Mouse (Mus musculus) myocyte (in vitro differentiated cells): ENCODE measurements around the gene Calhm1. TPM values are rescaled to one million over a fixed set of nuclear protein-coding genes. Genes with fewer than 3 reads are reported as not detected.

Source experiments
- H3K27me3 ChIP-seq: one replicate; pipeline ENCODE4 v1.6.1; 2011; ENCODE audit not compliant: control insufficient read depth, insufficient read depth, insufficient read length
- H3K36me3 ChIP-seq: one replicate; pipeline ENCODE4 v1.6.1; 2011; ENCODE audit not compliant: control insufficient read depth, insufficient read depth
- H3K4me2 ChIP-seq: one replicate; pipeline ENCODE4 v1.6.1; 2011; ENCODE audit warnings: low read depth, control low read depth
- H3K4me3 ChIP-seq: one replicate; pipeline ENCODE4 v1.5.1; 2011; ENCODE audit warnings: mild to moderate bottlenecking, control low read depth, moderate library complexity
- H3K79me2 ChIP-seq: one replicate; pipeline ENCODE4 v1.6.1; 2011; ENCODE audit not compliant: control insufficient read depth, insufficient read depth
- H3ac ChIP-seq: one replicate; pipeline ENCODE4 v1.6.1; 2011; ENCODE audit not compliant: control insufficient read depth, insufficient read length
- CEBPB ChIP-seq: IDR thresholded peaks from 2 replicates; pipeline ENCODE4 v1.6.1; 2011; ENCODE audit warnings: mild to moderate bottlenecking, moderate library complexity; ENCODE audit not compliant: poor library complexity, insufficient read depth, severe bottlenecking
- E2F4 ChIP-seq: IDR thresholded peaks from one replicate; pipeline ENCODE4 v1.6.1; 2011; ENCODE audit warnings: mild to moderate bottlenecking, control low read depth, moderate library complexity; ENCODE audit not compliant: insufficient read depth
- MAX ChIP-seq: IDR thresholded peaks from one replicate; pipeline ENCODE4 v1.6.1; 2011; ENCODE audit warnings: low read depth, mild to moderate bottlenecking, control low read depth
- MYOD1 ChIP-seq, 3 experiments: IDR thresholded peaks; one replicate each; pipeline ENCODE4 v1.6.1; 2011; ENCODE audit warnings: control low read depth in 2 of 3, low read depth in 2 of 3, mild to moderate bottlenecking in 2 of 3, moderate library complexity in 1 of 3; ENCODE audit not compliant: insufficient read length in 2 of 3, control insufficient read depth in 1 of 3
- MYOG ChIP-seq, 3 experiments: IDR thresholded peaks; one replicate each; pipeline ENCODE4 v1.6.1; 2011; ENCODE audit warnings: control low read depth in 2 of 3, low read depth in 2 of 3, mild to moderate bottlenecking in 2 of 3; ENCODE audit not compliant: insufficient read length in 2 of 3, control insufficient read depth in 1 of 3, insufficient read depth in 1 of 3
- POLR2A ChIP-seq: IDR thresholded peaks from one replicate; pipeline ENCODE4 v1.6.1; 2011; ENCODE audit warnings: low read depth, mild to moderate bottlenecking, control low read depth, moderate library complexity; ENCODE audit not compliant: insufficient read length
- POLR2AphosphoS2 ChIP-seq: IDR thresholded peaks from one replicate; pipeline ENCODE4 v1.6.1; 2011; ENCODE audit warnings: low read depth, control low read depth; ENCODE audit not compliant: insufficient read length
- REST ChIP-seq: IDR thresholded peaks from one replicate; pipeline ENCODE4 v1.6.1; 2011; ENCODE audit warnings: mild to moderate bottlenecking, control low read depth, moderate library complexity; ENCODE audit not compliant: insufficient read depth, insufficient read length
- SRF ChIP-seq: IDR thresholded peaks from one replicate; pipeline ENCODE4 v1.6.1; 2011; ENCODE audit warnings: low read depth; ENCODE audit not compliant: control insufficient read depth, insufficient read length
- TCF12 ChIP-seq: IDR thresholded peaks from one replicate; pipeline ENCODE4 v1.6.1; 2011; ENCODE audit warnings: mild to moderate bottlenecking, control low read depth; ENCODE audit not compliant: poor library complexity, insufficient read depth, severe bottlenecking
- TCF3 ChIP-seq: IDR thresholded peaks from one replicate; pipeline ENCODE4 v1.6.1; 2011; ENCODE audit warnings: low read depth, control low read depth; ENCODE audit not compliant: insufficient read length
- USF1 ChIP-seq: IDR thresholded peaks from one replicate; pipeline ENCODE4 v1.6.1; 2011; ENCODE audit warnings: low read depth, mild to moderate bottlenecking, control low read depth, moderate library complexity
- polyA plus RNA-seq: library from polyadenylated mRNA; unstranded; fragments of >200 nt; fragmentation: generic; extraction: Trizol; gene quantifications from one replicate; pipeline ENCODE4 v1.2.1, GENCODE M21; 2012; ENCODE audit warnings: missing spikeins

Gene Calhm1
- polyA plus RNA-seq, 1 experiment: not detected

DNA sequence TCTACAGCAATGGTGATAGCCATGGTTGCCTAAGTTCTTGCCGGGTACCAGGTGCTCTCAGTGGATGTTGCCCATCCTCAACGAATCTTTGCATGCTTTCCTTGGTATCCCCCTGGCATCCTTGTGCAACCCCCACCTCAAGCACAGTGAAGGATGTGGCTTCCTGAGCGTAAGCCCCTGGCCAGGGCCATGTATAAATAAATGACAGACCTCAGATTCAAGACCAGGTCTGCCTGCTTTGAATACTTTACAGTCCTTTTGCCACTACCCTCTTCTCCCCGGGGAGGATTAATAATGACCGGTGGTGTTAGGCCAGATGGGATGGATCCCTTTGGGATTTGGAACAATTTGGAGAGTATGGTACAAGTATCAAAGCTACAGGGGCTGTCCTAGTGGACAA is 7.9 kb downstream of the Calhm1 start:
- Histone ChIP-seq H3ac (no peak overlapping the region), H3K4me2 (peak overlapping the region; percentile 39), H3K79me2 (no peaks in the 10 kb centered on the region), H3K4me3 (no peak overlapping the region), H3K36me3 (no peaks in the 10 kb centered on the region), H3K27me3 (no peaks in the 10 kb centered on the region)
- TF ChIP-seq E2F4: no peak
- no peak for TF ChIP-seq MAX
- TF ChIP-seq MYOD1 (IDR thresholded peaks at IDR 0.05; ENCODE audit: control insufficient read depth in 1 of 3, insufficient read length in 2 of 3, low read depth in 2 of 3): no peak

DNA sequence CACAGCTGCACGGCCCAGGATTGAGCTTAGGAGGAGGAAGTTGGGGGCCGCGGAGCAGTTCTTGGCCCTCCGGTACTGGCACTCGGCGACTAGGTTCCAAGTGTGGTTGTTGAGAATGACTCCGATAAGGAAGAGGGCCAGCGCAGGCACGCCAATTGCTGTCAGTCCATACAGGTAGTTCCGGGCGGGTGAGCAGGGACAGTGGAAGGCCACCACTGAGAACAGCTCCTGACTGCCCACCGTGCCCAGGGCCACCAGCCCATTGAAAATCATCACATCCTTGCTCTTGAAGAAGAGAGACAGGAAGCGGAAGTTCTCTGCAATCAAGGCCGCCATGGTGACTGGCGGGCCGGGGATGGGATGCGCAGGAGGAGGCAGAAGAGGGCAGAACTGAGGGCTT is 8.5 kb downstream of the Calhm1 start:
- Histone ChIP-seq H3K27me3 (no peaks in the 10 kb centered on the region), H3K79me2 (no peaks in the 10 kb centered on the region), H3K36me3 (no peaks in the 10 kb centered on the region), H3K4me2 (no peak overlapping the region), H3K4me3 (no peak overlapping the region), H3ac (no peak overlapping the region)
- TF ChIP-seq TCF3 (no peak), POLR2A (no peak), E2F4 (no peak), MAX (no peak), POLR2AphosphoS2 (no peak), MYOD1 (IDR thresholded peaks at IDR 0.05; ENCODE audit: control insufficient read depth in 1 of 3, insufficient read length in 2 of 3, low read depth in 2 of 3) (no peak), MYOG (IDR thresholded peaks at IDR 0.05; ENCODE audit: control insufficient read depth in 1 of 3, insufficient read depth in 1 of 3, insufficient read length in 2 of 3, low read depth in 2 of 3) (no peak), USF1 (no peak), REST (no peak), CEBPB (no peak), TCF12 (no peak), SRF (no peak)

DNA sequence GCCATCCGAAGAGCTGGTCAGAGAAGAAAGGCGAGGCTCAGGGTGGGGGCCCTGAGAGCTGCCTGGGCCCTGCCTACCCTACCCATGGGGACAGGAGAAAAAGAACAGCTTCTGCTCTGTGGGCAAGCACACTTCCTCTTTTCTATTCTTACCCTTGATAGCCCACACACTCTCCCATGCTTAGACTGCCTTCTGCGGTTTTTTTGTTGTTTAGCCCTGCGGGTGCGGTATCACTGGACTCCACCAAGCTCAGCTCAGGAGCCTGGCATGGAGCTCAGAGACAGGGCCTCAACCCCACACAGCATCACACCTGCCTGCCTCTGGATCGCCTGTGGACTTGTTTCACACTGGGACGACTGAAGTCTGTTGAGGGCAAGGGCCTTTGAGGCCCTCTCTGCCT is 10.9 kb downstream of the Calhm1 start:
- Histone ChIP-seq H3K4me3 (no peak overlapping the region), H3K79me2 (no peaks in the 10 kb centered on the region), H3K4me2 (no peak overlapping the region), H3K36me3 (peaks cover 18% of the 10 kb centered on the region), H3ac (no peak overlapping the region), H3K27me3 (no peaks in the 10 kb centered on the region)
- TF ChIP-seq CEBPB: no peak
- TF ChIP-seq USF1: no peak
- TF ChIP-seq E2F4: no peak
- TF ChIP-seq MAX: no peak
- TF ChIP-seq MYOG (IDR thresholded peaks at IDR 0.05; ENCODE audit: control insufficient read depth in 1 of 3, insufficient read depth in 1 of 3, insufficient read length in 2 of 3, low read depth in 2 of 3): no peak
- no peak for TF ChIP-seq POLR2AphosphoS2
- no peak for TF ChIP-seq POLR2A
- TF ChIP-seq SRF: no peak
- no peak for TF ChIP-seq TCF3
- TF ChIP-seq TCF12: no peak

DNA sequence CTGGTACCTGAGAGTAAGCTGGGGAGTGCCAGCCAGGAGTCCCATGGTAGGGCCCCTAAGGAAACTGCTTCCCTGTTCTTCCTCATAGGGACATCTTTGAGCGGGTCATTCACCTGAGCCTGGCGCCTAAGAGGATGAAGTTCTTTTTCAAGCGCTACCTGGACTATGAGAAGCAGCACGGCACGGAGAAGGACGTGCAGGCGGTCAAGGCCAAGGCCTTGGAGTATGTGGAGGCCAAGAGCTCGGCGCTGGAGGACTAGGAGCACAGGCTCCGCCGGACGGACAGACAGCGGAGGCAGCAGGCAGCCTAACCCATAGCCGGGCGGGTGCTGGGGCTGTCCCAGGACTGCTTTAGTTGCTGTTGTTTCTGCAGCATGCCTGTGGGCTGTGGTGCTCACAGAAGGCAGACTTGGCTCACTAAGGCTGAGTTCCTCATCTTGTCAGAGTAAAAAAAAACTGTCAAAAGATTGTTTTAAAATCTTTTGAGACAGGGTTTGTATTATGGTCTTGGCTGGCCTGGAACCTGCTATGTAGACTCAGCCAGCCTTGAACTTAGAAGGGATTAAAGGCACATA is 13.4 kb downstream of the Calhm1 start:
- no peak overlapping the region for H3K4me3 ChIP-seq
- peaks cover 29% of the 10 kb centered on the region for H3K36me3 ChIP-seq
- no peaks in the 10 kb centered on the region for H3K79me2 ChIP-seq
- no peak for TF ChIP-seq CEBPB
- TF ChIP-seq SRF: no peak
- no peak for TF ChIP-seq MAX
- TF ChIP-seq TCF3: no peak
- no peak for TF ChIP-seq E2F4
- H3K4me2 ChIP-seq: no peak overlapping the region
- H3K27me3 ChIP-seq: no peaks in the 10 kb centered on the region
- no peak overlapping the region for H3ac ChIP-seq

DNA sequence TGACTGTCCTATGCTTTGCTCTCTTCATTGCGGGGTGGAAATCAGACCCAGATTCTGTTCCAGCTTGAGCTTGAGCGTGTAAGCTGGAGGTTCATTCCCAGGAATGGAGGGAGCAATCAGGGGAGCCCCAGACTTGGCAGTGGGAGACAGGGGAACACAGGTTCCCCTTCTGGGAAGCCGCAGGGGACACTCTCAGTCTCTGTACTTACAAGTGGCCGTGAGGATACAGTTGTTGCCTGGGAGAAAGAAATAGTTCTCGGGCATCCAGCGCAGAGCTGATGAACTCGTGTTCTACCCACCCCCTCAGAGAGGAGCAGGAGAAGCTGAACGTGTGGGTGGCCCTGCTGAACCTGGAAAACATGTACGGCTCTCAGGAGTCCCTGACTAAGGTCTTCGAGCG is 15.2 kb downstream of the Calhm1 start:
- Histone ChIP-seq H3ac (no peak overlapping the region), H3K79me2 (no peaks in the 10 kb centered on the region), H3K4me2 (no peak overlapping the region), H3K4me3 (no peak overlapping the region), H3K27me3 (no peaks in the 10 kb centered on the region), H3K36me3 (peaks cover 40% of the 10 kb centered on the region)
- no peak for TF ChIP-seq E2F4
- no peak for TF ChIP-seq TCF12
- TF ChIP-seq MAX: no peak
- TF ChIP-seq TCF3: no peak
- TF ChIP-seq MYOG (IDR thresholded peaks at IDR 0.05; ENCODE audit: control insufficient read depth in 1 of 3, insufficient read depth in 1 of 3, insufficient read length in 2 of 3, low read depth in 2 of 3): no peak
- TF ChIP-seq POLR2AphosphoS2: no peak
- TF ChIP-seq CEBPB: no peak
- TF ChIP-seq USF1: no peak
- TF ChIP-seq POLR2A: no peak
- no peak for TF ChIP-seq REST
- no peak for TF ChIP-seq SRF
- no peak for TF ChIP-seq MYOD1 (IDR thresholded peaks at IDR 0.05; ENCODE audit: control insufficient read depth in 1 of 3, insufficient read length in 2 of 3, low read depth in 2 of 3)
